Mouse (Mus musculus): ENCODE results near the gene Creb3l4. TPM values are rescaled to one million over a fixed set of nuclear protein-coding genes. Genes with fewer than 3 reads are reported as not detected.
"Not testable (repeated sequence)": the region's sequence is repeated elsewhere in the genome, so short reads cannot be mapped to it uniquely, and the experiment has no call there.

The Creb3l4 gene
- total and polyA plus RNA-seq, 3 experiments = 0.21 to 0.89 (median 0.59) TPM

DNA sequence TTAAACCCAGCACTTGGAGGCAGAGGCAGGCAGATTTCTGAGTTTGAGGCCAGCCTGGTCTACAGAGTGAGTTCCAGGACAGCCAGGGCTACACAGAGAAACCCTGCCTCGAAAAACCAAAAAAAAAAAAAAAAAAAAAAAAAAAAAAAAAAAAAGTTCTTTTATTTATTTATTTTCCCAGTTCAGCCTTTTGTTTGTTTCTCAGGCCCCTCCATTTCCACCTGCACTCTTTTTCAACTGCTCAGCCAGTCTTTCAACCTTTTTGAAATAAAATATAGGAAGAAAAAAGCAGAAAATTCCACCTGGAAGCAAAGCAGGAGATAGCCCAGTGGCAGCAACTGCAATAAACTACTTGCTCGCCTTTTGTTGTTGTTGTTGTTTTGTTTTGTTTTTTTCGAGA lies 46.1 kb upstream of the Creb3l4 start:
- H3K4me2 ChIP-seq (ENCODE audit: insufficient read depth, low read depth, poor library complexity, severe bottlenecking); H3K9ac ChIP-seq (ENCODE audit: insufficient read depth, low read depth); H3K27me3 ChIP-seq (replicated peaks); H3K27ac ChIP-seq (ENCODE audit: insufficient read depth, low read depth); in situ Hi-C loops (cut with MboI; ENCODE audit: low pct_ligation_motif_present, low pct_unique_long_range_greater_than_20kb, low sequenced_read_pairs); DNase-seq (ENCODE audit: extremely low read depth); dilution Hi-C loops (cut with MboI; ENCODE audit: extremely low pct_ligation_motif_present, extremely low pct_unique_long_range_greater_than_20kb, low sequenced_read_pairs); H3K9me3 ChIP-seq (replicated peaks; ENCODE audit: low read length); H3K36me3 ChIP-seq (replicated peaks in 1 of 2; ENCODE audit: control insufficient read depth in 1 of 2, insufficient read depth in 1 of 2, low read length in 1 of 2); H3K4me3 ChIP-seq (replicated peaks in 1 of 3; ENCODE audit: low read depth in 2 of 3, low read length in 2 of 3, poor library complexity in 1 of 3); H3K4me1 ChIP-seq (ENCODE audit: control insufficient read depth in 1 of 2, insufficient read depth in 2 of 2): not testable (repeated sequence)
- H3K79me2 ChIP-seq (replicated peaks; ENCODE audit: control insufficient read depth, extremely low read depth, insufficient read depth, poor library complexity, severe bottlenecking) = peaks cover 12% of the 10 kb centered on the region
- TF ChIP-seq ZNF384 (IDR thresholded peaks at IDR 0.05; ENCODE audit: low read depth, low read length) = peak; percentile 63

GRCm38 (mm10) chr3:90284150-90284549 lies 40.8 kb upstream of the Creb3l4 start:
- Histone ChIP-seq H3K79me2 (replicated peaks; ENCODE audit: control insufficient read depth, extremely low read depth, insufficient read depth, poor library complexity, severe bottlenecking) (no peaks in the 10 kb centered on the region), H3K4me2 (ENCODE audit: insufficient read depth, low read depth, poor library complexity, severe bottlenecking) (no peak overlapping the region), H3K4me3 (replicated peaks in 1 of 3; ENCODE audit: low read depth in 2 of 3, low read length in 2 of 3, poor library complexity in 1 of 3) (no peak overlapping the region), H3K9ac (ENCODE audit: insufficient read depth, low read depth) (no peak overlapping the region), H3K27ac (ENCODE audit: insufficient read depth, low read depth) (no peak overlapping the region), H3K36me3 (replicated peaks in 1 of 2; ENCODE audit: control insufficient read depth in 1 of 2, insufficient read depth in 1 of 2, low read length in 1 of 2) (peaks cover 21 to 41% of the 10 kb centered on the region in 2 experiments), H3K27me3 (replicated peaks) (no peaks in the 10 kb centered on the region), H3K9me3 (replicated peaks; ENCODE audit: low read length) (no peaks in the 10 kb centered on the region), H3K4me1 (ENCODE audit: control insufficient read depth in 1 of 2, insufficient read depth in 2 of 2) (peaks cover 0 to 4% of the 10 kb centered on the region in 2 experiments; a peak in 1 of 4 replicates)
- TF ChIP-seq MAZ (IDR thresholded peaks at IDR 0.05; ENCODE audit: low read depth, low read length) (no peak), ZC3H11A (IDR thresholded peaks at IDR 0.05; ENCODE audit: low read depth, low read length) (no peak), KAT2A (IDR thresholded peaks at IDR 0.05; ENCODE audit: insufficient replicate concordance, low read length) (no peak), RCOR1 (conservative IDR thresholded peaks at IDR 0.05; ENCODE audit: low read depth, low read length) (no peak), SIN3A (IDR thresholded peaks at IDR 0.05; ENCODE audit: low read length) (no peak), BHLHE40 (IDR thresholded peaks at IDR 0.05; ENCODE audit: low read depth, low read length) (no peak), SMC3 (IDR thresholded peaks at IDR 0.05; ENCODE audit: low read depth, low read length) (0 out of 2 replicates have a peak, but pooled peaks have one; percentile 1), ELF1 (IDR thresholded peaks at IDR 0.05; ENCODE audit: low read depth, low read length) (no peak), TCF12 (IDR thresholded peaks at IDR 0.05; ENCODE audit: low read depth, low read length) (no peak), CTCF (conservative IDR thresholded peaks at IDR 0.05 in 1 of 2, IDR thresholded peaks at IDR 0.05 in 1 of 2; ENCODE audit: low read depth in 2 of 2, low read length in 2 of 2) (peak in 1 of 2 experiments; percentile 21; a peak in 2 of 4 replicates), POLR2AphosphoS2 (IDR thresholded peaks at IDR 0.05; ENCODE audit: low read depth, low read length) (no peak), JUN (IDR thresholded peaks at IDR 0.05; ENCODE audit: insufficient read depth, low read depth, low read length) (no peak), MYC (IDR thresholded peaks at IDR 0.05; ENCODE audit: low read depth, low read length) (no peak), POLR2A (IDR thresholded peaks at IDR 0.05; ENCODE audit: low read depth, low read length) (peak; percentile 23; the same call in 1 of the 2 replicates), ETS1 (conservative IDR thresholded peaks at IDR 0.05; ENCODE audit: low read depth, low read length) (no peak), ZMIZ1 (IDR thresholded peaks at IDR 0.05; ENCODE audit: low read depth, low read length) (no peak), UBTF (IDR thresholded peaks at IDR 0.05; ENCODE audit: low read depth, low read length) (no peak), CHD1 (IDR thresholded peaks at IDR 0.05; ENCODE audit: low read depth, low read length) (no peak), CHD2 (IDR thresholded peaks at IDR 0.05; ENCODE audit: low read length) (no peak), MEF2A (IDR thresholded peaks at IDR 0.05; ENCODE audit: borderline replicate concordance, low read depth, low read length) (no peak), ZNF384 (IDR thresholded peaks at IDR 0.05; ENCODE audit: low read depth, low read length) (no peak), USF1 (IDR thresholded peaks at IDR 0.05; ENCODE audit: low read depth, low read length) (no peak), TBP (conservative IDR thresholded peaks at IDR 0.05; ENCODE audit: low read depth, low read length) (no peak), HCFC1 (IDR thresholded peaks at IDR 0.05; ENCODE audit: low read depth, low read length) (no peak)
- no peak for DNase-seq (ENCODE audit: extremely low read depth)
- dilution Hi-C loops (cut with MboI; ENCODE audit: extremely low pct_ligation_motif_present, extremely low pct_unique_long_range_greater_than_20kb, low sequenced_read_pairs) = no loop called here
- in situ Hi-C loops (cut with MboI; ENCODE audit: low pct_ligation_motif_present, low pct_unique_long_range_greater_than_20kb, low sequenced_read_pairs) = no loop called here
